Mouse (Mus musculus) myocyte (in vitro differentiated cells): ENCODE measurements around the gene Dvl1.

ENCODE experiments used
- CEBPB ChIP-seq: IDR thresholded peaks from 2 replicates; pipeline ENCODE4 v1.6.1; 2011; ENCODE audit warnings: mild to moderate bottlenecking, moderate library complexity; ENCODE audit not compliant: poor library complexity, insufficient read depth, severe bottlenecking
- E2F4 ChIP-seq: IDR thresholded peaks from one replicate; pipeline ENCODE4 v1.6.1; 2011; ENCODE audit warnings: mild to moderate bottlenecking, control low read depth, moderate library complexity; ENCODE audit not compliant: insufficient read depth
- MAX ChIP-seq: IDR thresholded peaks from one replicate; pipeline ENCODE4 v1.6.1; 2011; ENCODE audit warnings: low read depth, mild to moderate bottlenecking, control low read depth
- MYOG ChIP-seq, 3 experiments: IDR thresholded peaks; one replicate each; pipeline ENCODE4 v1.6.1; 2011; ENCODE audit warnings: control low read depth in 2 of 3, low read depth in 2 of 3, mild to moderate bottlenecking in 2 of 3; ENCODE audit not compliant: insufficient read length in 2 of 3, control insufficient read depth in 1 of 3, insufficient read depth in 1 of 3
- POLR2A ChIP-seq: IDR thresholded peaks from one replicate; pipeline ENCODE4 v1.6.1; 2011; ENCODE audit warnings: low read depth, mild to moderate bottlenecking, control low read depth, moderate library complexity; ENCODE audit not compliant: insufficient read length
- POLR2AphosphoS2 ChIP-seq: IDR thresholded peaks from one replicate; pipeline ENCODE4 v1.6.1; 2011; ENCODE audit warnings: low read depth, control low read depth; ENCODE audit not compliant: insufficient read length
- REST ChIP-seq: IDR thresholded peaks from one replicate; pipeline ENCODE4 v1.6.1; 2011; ENCODE audit warnings: mild to moderate bottlenecking, control low read depth, moderate library complexity; ENCODE audit not compliant: insufficient read depth, insufficient read length
- SRF ChIP-seq: IDR thresholded peaks from one replicate; pipeline ENCODE4 v1.6.1; 2011; ENCODE audit warnings: low read depth; ENCODE audit not compliant: control insufficient read depth, insufficient read length
- TCF12 ChIP-seq: IDR thresholded peaks from one replicate; pipeline ENCODE4 v1.6.1; 2011; ENCODE audit warnings: mild to moderate bottlenecking, control low read depth; ENCODE audit not compliant: poor library complexity, insufficient read depth, severe bottlenecking
- TCF3 ChIP-seq: IDR thresholded peaks from one replicate; pipeline ENCODE4 v1.6.1; 2011; ENCODE audit warnings: low read depth, control low read depth; ENCODE audit not compliant: insufficient read length
- USF1 ChIP-seq: IDR thresholded peaks from one replicate; pipeline ENCODE4 v1.6.1; 2011; ENCODE audit warnings: low read depth, mild to moderate bottlenecking, control low read depth, moderate library complexity

- no peak for TF ChIP-seq POLR2A
- TF ChIP-seq CEBPB: no peak
- TF ChIP-seq MYOG (IDR thresholded peaks at IDR 0.05; ENCODE audit: control insufficient read depth in 1 of 3, insufficient read depth in 1 of 3, insufficient read length in 2 of 3, low read depth in 2 of 3): no peak
- TF ChIP-seq MAX: no peak
- TF ChIP-seq TCF12: no peak
- TF ChIP-seq USF1: no peak
- TF ChIP-seq E2F4: no peak
- no peak for TF ChIP-seq TCF3
- TF ChIP-seq POLR2AphosphoS2: no peak
- no peak for TF ChIP-seq SRF
- TF ChIP-seq REST: no peak
Measured at GRCm38 (mm10) chr4:155895826-155896225, 48.6 kb downstream of the Dvl1 start.
